9 mouse cellular contexts compared by ENCODE assay signal in the genomic region with DNA sequence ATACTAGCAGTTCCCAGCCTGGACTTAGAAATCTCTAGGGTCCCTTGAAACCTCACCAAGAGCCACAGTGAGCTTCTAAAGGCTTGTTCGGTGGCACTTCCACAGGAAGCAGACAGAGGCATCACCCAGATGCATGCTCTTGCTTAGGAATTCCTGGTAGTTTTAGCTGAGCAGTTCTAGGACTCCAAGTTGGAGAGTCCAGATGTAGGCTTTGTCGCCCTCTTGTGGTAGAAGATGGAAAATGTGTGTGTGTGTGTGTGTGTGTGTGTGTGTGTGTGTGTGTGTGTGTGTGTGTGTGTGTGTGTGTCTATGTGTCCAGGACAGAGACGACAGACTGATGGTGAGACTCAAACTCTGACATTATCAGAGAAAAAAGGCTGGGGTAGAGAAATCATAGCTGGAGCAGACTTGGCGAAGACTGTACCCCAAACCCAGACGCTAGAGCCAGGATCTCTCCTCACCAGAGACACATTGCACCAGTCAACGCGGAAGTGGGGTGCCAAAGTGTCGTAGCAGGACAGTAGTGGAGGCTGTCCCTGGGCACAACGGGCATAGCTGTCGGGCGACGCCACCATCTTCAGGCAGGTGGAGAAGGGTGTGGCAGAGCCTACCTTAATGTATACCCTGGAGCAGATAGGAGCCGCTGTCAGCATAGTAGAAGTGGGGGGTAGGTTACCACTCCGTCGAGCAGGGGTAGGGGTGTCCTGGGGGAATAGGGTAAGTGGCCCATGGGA. TPM values are rescaled to one million over a fixed set of nuclear protein-coding genes. Genes with fewer than 3 reads are reported as not detected.
A peak's percentile ranks its signal among the peaks of the same experiment; 100 is the strongest.
DNase-seq lines count a peak whose midpoint lies in the region; ATAC-seq and TF ChIP-seq lines count a peak whose summit lies in the region.
"Had no signal": no experiment of that assay in that cellular context is flagged by ENCODE, and none has a peak within 500 bp of the region (broad histone marks: within the 10 kb centered on the region; RNA-seq: fewer than 3 reads in every experiment).

No protein-coding gene starts in this region.

- H3K4me2 ChIP-seq in kidney, embryonic 15.5 days: no peak overlapping the region
- no peak overlapping the region for H3K4me2 ChIP-seq in embryonic facial prominence, embryonic 11.5 days (ENCODE audit: low read depth, low read length)
- H3K4me2 ChIP-seq: liver, embryonic 15.5 days had no signal

- no peaks in the 10 kb centered on the region for H3K36me3 ChIP-seq in kidney, embryonic 15.5 days
- no peaks in the 10 kb centered on the region for H3K36me3 ChIP-seq in embryonic facial prominence, embryonic 11.5 days (replicated peaks; ENCODE audit: control insufficient read depth, insufficient read depth, low read depth, low read length)
- H3K36me3 ChIP-seq in megakaryocyte, embryonic 14.5 days (replicated peaks; ENCODE audit: low read length): no peaks in the 10 kb centered on the region
- H3K36me3 ChIP-seq in small intestine, adult 2 months (ENCODE audit: control insufficient read depth, insufficient read depth, low read length): no peaks in the 10 kb centered on the region
- H3K36me3 ChIP-seq: liver, embryonic 15.5 days had no signal

- WGBS in kidney, embryonic 15.5 days: 60% methylated on average over 15 of the region's 15 CpGs
- WGBS in embryonic facial prominence, embryonic 11.5 days: 61% methylated on average over 15 of the region's 15 CpGs
- 35% methylated on average over 15 of the region's 15 CpGs for WGBS in small intestine, adult 2 months

- peak; percentile 44 for DNase-seq in kidney, adult 11 months
- peak; percentile 59 to 62 for DNase-seq in adrenal gland, adult 18-20 months (ENCODE audit: low spot score in 2 of 2)
- peak; percentile 85 for DNase-seq in embryonic facial prominence, embryonic 11.5 days (ENCODE audit: low spot score)
- DNase-seq in heart, postnatal 14 days: peak; percentile 72 to 84
- DNase-seq in layer of hippocampus, adult 9-10 months (ENCODE audit: low spot score): peak; percentile 86

- H3K27me3 ChIP-seq in kidney, embryonic 15.5 days: 0 out of 2 replicates have a peak, but pooled peaks cover 6% of the 10 kb centered on the region
- H3K27me3 ChIP-seq in embryonic facial prominence, embryonic 11.5 days (ENCODE audit: control insufficient read depth, insufficient read depth, low read length): no peaks in the 10 kb centered on the region
- H3K27me3 ChIP-seq in megakaryocyte, embryonic 14.5 days (replicated peaks): peaks cover 62% of the 10 kb centered on the region
- H3K27me3 ChIP-seq in small intestine, adult 2 months (ENCODE audit: control insufficient read depth, insufficient read depth, low read length): no peaks in the 10 kb centered on the region; the same call in 1 of the 2 replicates

- H3K27ac ChIP-seq in kidney, embryonic 15.5 days: no peak overlapping the region
- no peak overlapping the region for H3K27ac ChIP-seq in embryonic facial prominence, embryonic 11.5 days (replicated peaks; ENCODE audit: low read depth, low read length)
- H3K27ac ChIP-seq in small intestine, adult 2 months (ENCODE audit: insufficient read depth, low read depth, low read length): no peak overlapping the region
- H3K27ac ChIP-seq: liver, embryonic 15.5 days had no signal

- no peak overlapping the region for H3K9ac ChIP-seq in kidney, embryonic 15.5 days
- no peak overlapping the region for H3K9ac ChIP-seq in embryonic facial prominence, embryonic 11.5 days (replicated peaks; ENCODE audit: low read length)
- H3K9ac ChIP-seq: liver, embryonic 15.5 days had no signal

- 0 out of 2 replicates have a peak, but pooled peaks cover 2% of the 10 kb centered on the region for H3K4me1 ChIP-seq in kidney, embryonic 15.5 days
- no peaks in the 10 kb centered on the region for H3K4me1 ChIP-seq in embryonic facial prominence, embryonic 11.5 days (ENCODE audit: control insufficient read depth, insufficient read depth, low read length)
- H3K4me1 ChIP-seq in megakaryocyte, embryonic 14.5 days: peaks cover 36% of the 10 kb centered on the region
- peaks cover 2% of the 10 kb centered on the region; the same call in 1 of the 2 replicates for H3K4me1 ChIP-seq in small intestine, adult 2 months (ENCODE audit: control insufficient read depth, insufficient read depth, insufficient read length, low read length)
- H3K4me1 ChIP-seq: liver, embryonic 15.5 days had no signal

- intact Hi-C loops in heart, postnatal 14 days (cut with DNase I): loop anchor here (1.0 kb wide), 1 partner anchor 31 kb away; no protein-coding TSS in a partner anchor

- H3K9me3 ChIP-seq in kidney, embryonic 15.5 days (replicated peaks): no peaks in the 10 kb centered on the region
- H3K9me3 ChIP-seq in embryonic facial prominence, embryonic 11.5 days (replicated peaks; ENCODE audit: control insufficient read depth, low read length): no peaks in the 10 kb centered on the region
- H3K9me3 ChIP-seq in megakaryocyte, embryonic 14.5 days: no peaks in the 10 kb centered on the region
- H3K9me3 ChIP-seq: liver, embryonic 15.5 days had no signal

- peak; percentile 41; the same call in 1 of the 2 replicates for TF ChIP-seq CTCF in small intestine, adult 2 months (IDR thresholded peaks at IDR 0.05; ENCODE audit: extremely low read depth, insufficient read length, insufficient replicate concordance, low read depth, low read length)

- H3K4me3 ChIP-seq in kidney, embryonic 15.5 days (replicated peaks): no peak overlapping the region
- H3K4me3 ChIP-seq in embryonic facial prominence, embryonic 11.5 days (ENCODE audit: low read depth, low read length): no peak overlapping the region
- H3K4me3 ChIP-seq in megakaryocyte, embryonic 14.5 days (replicated peaks): peak overlapping the region; percentile 23
- H3K4me3 ChIP-seq in small intestine, adult 2 months (ENCODE audit: low read depth, low read length): no peak overlapping the region
- H3K4me3 ChIP-seq: liver, embryonic 15.5 days had no signal

- ATAC-seq in kidney, embryonic 15.5 days (replicated peaks; ENCODE audit: low FRiP score): no peak
- ATAC-seq in embryonic facial prominence, embryonic 11.5 days (replicated peaks; ENCODE audit: insufficient number of reproducible peaks, low FRiP score, low TSS enrichment, low read depth): no peak; the same call in 1 of the 2 replicates

- TF ChIP-seq POLR2A in small intestine, adult 2 months (IDR thresholded peaks at IDR 0.05; ENCODE audit: low read depth, low read length): no peak

RNA-seq across cellular contexts. Expression of gene Hils1, which starts 3.0 kb away (rescaled TPM):
- not detected in 2 replicates for polyA plus RNA-seq in kidney, embryonic 15.5 days (2015; fragmentation: Nextera tagmentation; extraction: Ambion mirVana)
- total RNA-seq in adrenal gland, adult 18-20 months (2021): not detected
- polyA plus RNA-seq in embryonic facial prominence, embryonic 11.5 days (2014; fragmentation: Nextera tagmentation; extraction: Ambion mirVana): not detected in 2 replicates
- not detected for total RNA-seq in heart, postnatal 14 days (2021)
- not detected in 2 replicates for polyA plus RNA-seq in megakaryocyte, embryonic 14.5 days (2012; ENCODE audit: insufficient read depth, low replicate concordance)
- 0.14 TPM in 1 of 2 replicates, not detected in the other for polyA plus RNA-seq in small intestine, adult 2 months (2012; rRNA removed)
- polyA plus RNA-seq: liver, embryonic 15.5 days had no signal

RNA-seq across cellular contexts. Expression of gene Sgca, which starts 5.8 kb away (rescaled TPM):
- 1.2 and 1.7 TPM in 2 replicates for polyA plus RNA-seq in kidney, embryonic 15.5 days (2015; fragmentation: Nextera tagmentation; extraction: Ambion mirVana)
- under 1 TPM in 1 of 2 experiments, not detected in 1; 0.80 TPM for total RNA-seq in adrenal gland, adult 18-20 months (2021)
- polyA plus RNA-seq in embryonic facial prominence, embryonic 11.5 days (2014; fragmentation: Nextera tagmentation; extraction: Ambion mirVana): 0.38 and 0.84 TPM in 2 replicates
- 100 to 1,000 TPM; 135 to 139 TPM for total RNA-seq in heart, postnatal 14 days (2021)
- polyA plus RNA-seq in megakaryocyte, embryonic 14.5 days (2012; ENCODE audit: insufficient read depth, low replicate concordance): 0.51 TPM in 1 of 2 replicates, not detected in the other
- polyA plus RNA-seq in small intestine, adult 2 months (2012; rRNA removed): 1.7 and 3.7 TPM in 2 replicates

RNA-seq across cellular contexts. Expression of gene Ppp1r9b, which starts 20.5 kb away (rescaled TPM):
- 10.0 and 10.6 TPM in 2 replicates for polyA plus RNA-seq in kidney, embryonic 15.5 days (2015; fragmentation: Nextera tagmentation; extraction: Ambion mirVana)
- total RNA-seq in adrenal gland, adult 18-20 months (2021): 100 to 1,000 TPM; 107 to 115 TPM
- polyA plus RNA-seq in embryonic facial prominence, embryonic 11.5 days (2014; fragmentation: Nextera tagmentation; extraction: Ambion mirVana): 9.9 and 10.5 TPM in 2 replicates
- 10 to 100 TPM; 50.5 to 52.1 TPM for total RNA-seq in heart, postnatal 14 days (2021)
- polyA plus RNA-seq in megakaryocyte, embryonic 14.5 days (2012; ENCODE audit: insufficient read depth, low replicate concordance): 211 and 280 TPM in 2 replicates
- 17.0 and 29.4 TPM in 2 replicates for polyA plus RNA-seq in small intestine, adult 2 months (2012; rRNA removed)

RNA-seq across cellular contexts. Expression of gene Col1a1, which starts 34.4 kb away (rescaled TPM):
- 1,101 and 1,120 TPM in 2 replicates for polyA plus RNA-seq in kidney, embryonic 15.5 days (2015; fragmentation: Nextera tagmentation; extraction: Ambion mirVana)
- 10 to 100 TPM; 20.4 to 40.2 TPM for total RNA-seq in adrenal gland, adult 18-20 months (2021)
- polyA plus RNA-seq in embryonic facial prominence, embryonic 11.5 days (2014; fragmentation: Nextera tagmentation; extraction: Ambion mirVana): 93.8 and 109 TPM in 2 replicates
- total RNA-seq in heart, postnatal 14 days (2021): 100 to 1,000 TPM; 475 to 551 TPM
- polyA plus RNA-seq in megakaryocyte, embryonic 14.5 days (2012; ENCODE audit: insufficient read depth, low replicate concordance): not detected in 2 replicates
- polyA plus RNA-seq in small intestine, adult 2 months (2012; rRNA removed): 49.0 and 51.1 TPM in 2 replicates

RNA-seq across cellular contexts. Expression of gene Samd14, which starts 39.3 kb away (rescaled TPM):
- 16.9 and 21.2 TPM in 2 replicates for polyA plus RNA-seq in kidney, embryonic 15.5 days (2015; fragmentation: Nextera tagmentation; extraction: Ambion mirVana)
- 1 to 10 TPM; 3.7 TPM for total RNA-seq in adrenal gland, adult 18-20 months (2021)
- 31.1 and 33.9 TPM in 2 replicates for polyA plus RNA-seq in embryonic facial prominence, embryonic 11.5 days (2014; fragmentation: Nextera tagmentation; extraction: Ambion mirVana)
- total RNA-seq in heart, postnatal 14 days (2021): 1 to 10 TPM; 2.2 TPM
- 775 and 2,394 TPM in 2 replicates for polyA plus RNA-seq in megakaryocyte, embryonic 14.5 days (2012; ENCODE audit: insufficient read depth, low replicate concordance)
- polyA plus RNA-seq in small intestine, adult 2 months (2012; rRNA removed): 3.3 and 7.2 TPM in 2 replicates
